ENCODE assay signal across 8 mouse cellular contexts in genomic region chr10:80320340-80320760, GRCm38 (mm10). TPM values are rescaled to one million over a fixed set of nuclear protein-coding genes. Genes with fewer than 3 reads are reported as not detected.
DNase-seq lines count a peak whose midpoint lies in the region; ATAC-seq and TF ChIP-seq lines count a peak whose summit lies in the region.

TSS of gene 2310011J03Rik (minus strand) at chr10:80320537.

- ATAC-seq in hindbrain, postnatal 0 days, result peak; percentile 67
- ATAC-seq in megakaryocyte, adult 5-6 weeks (ENCODE audit: poor library complexity, severe bottlenecking), result peak; percentile 82

- peak within 1 kb of the TSS; percentile 97 for H3K4me3 ChIP-seq in gastrocnemius, adult 2 months
- H3K4me3 ChIP-seq in hindbrain, postnatal 0 days (ENCODE audit: low read length), result peak within 1 kb of the TSS; percentile 71
- peak within 1 kb of the TSS; percentile 56 for H3K4me3 ChIP-seq in left cerebral cortex, adult 2 months

- H3K27ac ChIP-seq in gastrocnemius, adult 2 months, result peak within 1 kb of the TSS; percentile 89
- H3K27ac ChIP-seq in hindbrain, postnatal 0 days, result peak within 1 kb of the TSS; percentile 73
- H3K27ac ChIP-seq in left cerebral cortex, adult 2 months, result peak within 1 kb of the TSS; percentile 73

- H3K4me2 ChIP-seq in hindbrain, postnatal 0 days (ENCODE audit: low read depth, low read length), result peak within 1 kb of the TSS; percentile 96

- intact Hi-C loops in gastrocnemius, adult 2 months (cut with DNase I), result loop anchor here (1.0 kb wide), 1 partner anchor 28 kb away; the partner anchor contains the start of gene Rps15
- intact Hi-C loops in left cerebral cortex, adult 2 months (cut with DNase I), result no loop called here

- peak; percentile 90 for DNase-seq in T-cell, adult 2 months (ENCODE audit: low spot score)
- DNase-seq in cerebellum, postnatal 4 days (ENCODE audit: low spot score in 2 of 2), result peak; percentile 76 to 85
- DNase-seq in gastrocnemius, adult 2 months, result peak; percentile 95
- peak; percentile 95 for DNase-seq in hindbrain, postnatal 0 days (ENCODE audit: low spot score)
- peak; percentile 89 to 90 for DNase-seq in left cerebral cortex, adult 2 months (ENCODE audit: extremely low spot score in 1 of 2, low spot score in 2 of 2)
- peak; percentile 94 for DNase-seq in right cerebral cortex, adult 2 months (ENCODE audit: low spot score in 2 of 2)
- peak; percentile 94 for DNase-seq in urinary bladder, postnatal 14 days (ENCODE audit: low spot score)

- no peak for TF ChIP-seq CTCF in gastrocnemius, adult 2 months (IDR thresholded peaks at IDR 0.05)
- no peak for TF ChIP-seq CTCF in hindbrain, postnatal 0 days (IDR thresholded peaks at IDR 0.05; ENCODE audit: low read depth)
- no peak for TF ChIP-seq CTCF in left cerebral cortex, adult 2 months (IDR thresholded peaks at IDR 0.05)

- 2% methylated on average over 33 of the region's 34 CpGs for WGBS in hindbrain, postnatal 0 days

- peak within 1 kb of the TSS; percentile 68 for H3K9ac ChIP-seq in hindbrain, postnatal 0 days (replicated peaks; ENCODE audit: low read length)

- H3K9me3 ChIP-seq in hindbrain, postnatal 0 days (ENCODE audit: low read length), result no peaks in the 10 kb centered on the region

- peaks cover 11% of the 10 kb centered on the region for H3K36me3 ChIP-seq in hindbrain, postnatal 0 days (ENCODE audit: insufficient read depth, low read length)

- peaks cover 14% of the 10 kb centered on the region; the same call in 1 of the 2 replicates for H3K4me1 ChIP-seq in hindbrain, postnatal 0 days (ENCODE audit: insufficient read depth, low read length)

- no peaks in the 10 kb centered on the region for H3K27me3 ChIP-seq in hindbrain, postnatal 0 days (ENCODE audit: insufficient read depth, low read length)

RNA-seq across cellular contexts. Expression of gene 2310011J03Rik, which starts in this region (rescaled TPM):
- total RNA-seq in gastrocnemius, adult 2 months (2021), result 1 to 10 TPM; 5.7 to 8.1 TPM
- 28.9 and 36.0 TPM in 2 replicates for total RNA-seq in hindbrain, postnatal 0 days (2014; rRNA removed)
- polyA plus RNA-seq in hindbrain, postnatal 0 days (2015; fragmentation: Nextera tagmentation; extraction: Ambion mirVana), result 35.7 and 38.4 TPM in 2 replicates
- 10 to 100 TPM; 26.3 to 26.9 TPM for total RNA-seq in left cerebral cortex, adult 2 months (2021)
- 25.6 and 27.4 TPM in 2 replicates for total RNA-seq in megakaryocyte, adult 5-6 weeks (2015)
- 13.8 and 17.8 TPM in 2 replicates for total RNA-seq in megakaryocyte, adult 5-6 weeks (2017)

Comparison
In these comparisons a context has a peak if more than half of its experiments do, and no peak if none do; other contexts are left out.
1. Peak in every context shown above with its lines: DNase-seq, ATAC-seq, H3K4me3 ChIP-seq and H3K27ac ChIP-seq.